Mouse (Mus musculus) kidney, postnatal 0 days (tissue): Measurements from ENCODE around the gene Gm42372. TPM values are rescaled to one million over a fixed set of nuclear protein-coding genes. Genes with fewer than 3 reads are reported as not detected.

ENCODE experiments used
- ATAC-seq: fragments of 200-750 bp; cut with Nextera tagmentation; replicated peaks from 2 replicates; pipeline ENCODE4 v1.8.0; 2017; ENCODE audit warnings: low read depth, moderate number of reproducible peaks, moderate TSS enrichment, moderate library complexity; ENCODE audit not compliant: low FRiP score
- DNase-seq: peaks from one replicate; pipeline ENCODE4 v3.0.0-alpha.2; 2016; ENCODE audit warnings: low spot score
- H3K27ac ChIP-seq: fragments of 300-500 bp; sonication (generic); 2 replicates; pipeline ENCODE4 v1.5.1; 2014; ENCODE audit warnings: mild to moderate bottlenecking
- H3K27me3 ChIP-seq: fragments of 300-500 bp; sonication (generic); 2 replicates; pipeline ENCODE4 v1.6.1; 2014; ENCODE audit warnings: low read length, mixed read lengths; ENCODE audit not compliant: insufficient read depth
- H3K36me3 ChIP-seq: fragments of 300-500 bp; sonication (generic); 2 replicates; pipeline ENCODE4 v1.6.1; 2014; ENCODE audit warnings: low read length, mixed read lengths; ENCODE audit not compliant: insufficient read depth
- H3K4me1 ChIP-seq: fragments of 300-500 bp; sonication (generic); replicated peaks from 2 replicates; pipeline ENCODE4 v1.6.1; 2014; ENCODE audit warnings: antibody characterized with exemption, low read length, mixed read lengths; ENCODE audit not compliant: insufficient read depth
- H3K4me2 ChIP-seq: fragments of 300-500 bp; sonication (generic); 2 replicates; pipeline ENCODE4 v1.6.1; 2014; ENCODE audit warnings: mild to moderate bottlenecking, low read length, moderate library complexity, mixed read lengths
- H3K4me3 ChIP-seq: fragments of 300-500 bp; sonication (generic); replicated peaks from 2 replicates; pipeline ENCODE4 v1.5.1; 2014; ENCODE audit warnings: low read depth, low read length
- H3K9ac ChIP-seq: fragments of 300-500 bp; sonication (generic); 2 replicates; pipeline ENCODE4 v1.6.1; 2014; ENCODE audit warnings: low read depth, low read length
- H3K9me3 ChIP-seq: fragments of 300-500 bp; sonication (generic); replicated peaks from 2 replicates; pipeline ENCODE4 v1.6.1; 2016; ENCODE audit warnings: low read length, inconsistent platforms, mixed read lengths
- CTCF ChIP-seq: IDR thresholded peaks from 2 replicates; pipeline ENCODE4 v1.5.1; 2016; ENCODE audit warnings: antibody characterized with exemption, low read depth, mild to moderate bottlenecking, moderate library complexity
- WGBS: fragments of 180-500 bp; shearing (Covaris S2); extraction: QIAGEN DNeasy Blood & Tissue Kit; methylation state at CpG from one replicate; pipeline ENCODE4 v1.1.7; 2014; 5-methylcytosine and 5-hydroxymethylcytosine counted together
- polyA plus RNA-seq: library from polyadenylated mRNA; unstranded; fragments of >200 nt; fragmentation: Nextera tagmentation; extraction: Ambion mirVana; gene quantifications from 2 replicates; pipeline ENCODE4 v1.2.1, GENCODE M21; 2015

Gene Gm42372
- polyA plus RNA-seq, 1 experiment from 2014 or later = 0.09 TPM

GRCm38 (mm10) chr7:16944808-16945315 lies 38.0 kb upstream of the Gm42372 start:
- DNase-seq (no peak), ATAC-seq (peak; percentile 37)
- TF ChIP-seq CTCF = no peak
- Histone ChIP-seq H3K9ac (peak overlapping the region; percentile 74), H3K27ac (no peak overlapping the region; the same call in 1 of the 2 replicates), H3K9me3 (no peaks in the 10 kb centered on the region), H3K4me2 (peak overlapping the region; percentile 73), H3K4me3 (peak overlapping the region; percentile 48), H3K36me3 (no peaks in the 10 kb centered on the region), H3K4me1 (peaks cover 37% of the 10 kb centered on the region), H3K27me3 (peaks cover 30% of the 10 kb centered on the region)
- 3% methylated on average over 22 of the region's 22 CpGs for whole genome bisulfite sequencing

GRCm38 (mm10) chr7:16945419-16945818 lies 37.5 kb upstream of the Gm42372 start:
- no peak for TF ChIP-seq CTCF
- Histone ChIP-seq H3K4me1 (peaks cover 37% of the 10 kb centered on the region), H3K4me2 (peak overlapping the region; percentile 73), H3K27ac (no peak overlapping the region), H3K27me3 (peaks cover 30% of the 10 kb centered on the region), H3K36me3 (no peaks in the 10 kb centered on the region), H3K9ac (0 out of 2 replicates have a peak overlapping the region, but pooled peaks have one; percentile 28), H3K9me3 (no peaks in the 10 kb centered on the region), H3K4me3 (0 out of 2 replicates have a peak overlapping the region, but pooled peaks have one; percentile 48)
- ATAC-seq (no peak), DNase-seq (no peak)
- WGBS = 21% methylated on average over 17 of the region's 17 CpGs

GRCm38 (mm10) chr7:16946441-16947348 lies 36.2 kb upstream of the Gm42372 start:
- no peak for DNase-seq
- no peak for ATAC-seq
- no peaks in the 10 kb centered on the region for H3K36me3 ChIP-seq
- peaks cover 30% of the 10 kb centered on the region for H3K27me3 ChIP-seq
- H3K4me3 ChIP-seq = peak overlapping the region; percentile 33
- H3K9me3 ChIP-seq = no peaks in the 10 kb centered on the region
- H3K4me2 ChIP-seq = peak overlapping the region; percentile 49
- peak; percentile 50 for TF ChIP-seq CTCF
- H3K9ac ChIP-seq = peak overlapping the region; percentile 43; the same call in 1 of the 2 replicates
- WGBS = 7% methylated on average over 53 of the region's 53 CpGs
- H3K27ac ChIP-seq = no peak overlapping the region
- H3K4me1 ChIP-seq = peaks cover 37% of the 10 kb centered on the region

- Histone ChIP-seq H3K4me1 (peaks cover 37% of the 10 kb centered on the region), H3K9ac (0 out of 2 replicates have a peak overlapping the region, but pooled peaks have one; percentile 43), H3K4me2 (peak overlapping the region; percentile 49), H3K36me3 (no peaks in the 10 kb centered on the region), H3K27ac (no peak overlapping the region), H3K27me3 (peaks cover 30% of the 10 kb centered on the region), H3K4me3 (peak overlapping the region; percentile 33), H3K9me3 (no peaks in the 10 kb centered on the region)
- no peak for TF ChIP-seq CTCF
- no peak for DNase-seq
- no peak for ATAC-seq
- WGBS = 21% methylated on average over 22 of the region's 22 CpGs
Measured at GRCm38 (mm10) chr7:16947349-16947895, 35.5 kb upstream of the Gm42372 start.

- Histone ChIP-seq H3K9me3 (no peaks in the 10 kb centered on the region), H3K4me1 (peaks cover 37% of the 10 kb centered on the region), H3K27ac (no peak overlapping the region; the same call in 1 of the 2 replicates), H3K9ac (no peak overlapping the region), H3K36me3 (no peaks in the 10 kb centered on the region), H3K27me3 (peaks cover 30% of the 10 kb centered on the region), H3K4me3 (no peak overlapping the region; the same call in 1 of the 2 replicates), H3K4me2 (peak overlapping the region; percentile 49; the same call in 1 of the 2 replicates)
- 29% methylated on average over 4 of the region's 4 CpGs for WGBS
- no peak for ATAC-seq
- no peak for TF ChIP-seq CTCF
- DNase-seq = no peak
Measured at GRCm38 (mm10) chr7:16947959-16948361, 34.9 kb upstream of the Gm42372 start.

GRCm38 (mm10) chr7:16948923-16949458 lies 33.9 kb upstream of the Gm42372 start:
- Histone ChIP-seq H3K4me3 (no peak overlapping the region), H3K4me1 (peaks cover 37% of the 10 kb centered on the region), H3K36me3 (no peaks in the 10 kb centered on the region), H3K27me3 (peaks cover 30% of the 10 kb centered on the region), H3K4me2 (no peak overlapping the region), H3K9me3 (no peaks in the 10 kb centered on the region), H3K27ac (no peak overlapping the region), H3K9ac (no peak overlapping the region)
- WGBS = 75% methylated on average over 8 of the region's 8 CpGs
- ATAC-seq (no peak), DNase-seq (no peak)
- no peak for TF ChIP-seq CTCF
